Mouse (Mus musculus) hindbrain, embryonic 14.5 days (tissue): ENCODE measurements at regions not wholly inside any gene's neighbourhood (a gene's known extent, or its start where the extent isn't known, plus 50 kb on each side); places are given as distances from the start of the nearest gene placed in this dataset.
"Not testable (repeated sequence)": the region's sequence is repeated elsewhere in the genome, so short reads cannot be mapped to it uniquely, and the experiment has no call there.

Source experiments
- ATAC-seq: fragments of 200-750 bp; cut with Nextera tagmentation; 2 replicates; pipeline ENCODE4 v1.8.0; 2017; ENCODE audit warnings: moderate number of reproducible peaks, mild to moderate bottlenecking, moderate TSS enrichment, moderate library complexity; ENCODE audit not compliant: low FRiP score
- DNase-seq: peaks from one replicate; pipeline ENCODE4 v3.0.0-alpha.2; 2015; ENCODE audit warnings: low spot score
- H3K27ac ChIP-seq: fragments of 300-500 bp; sonication (generic); 2 replicates; pipeline ENCODE4 v1.5.1; 2014; ENCODE audit warnings: mild to moderate bottlenecking, moderate library complexity
- H3K27me3 ChIP-seq: fragments of 300-500 bp; sonication (generic); 2 replicates; pipeline ENCODE4 v1.6.1; 2014; ENCODE audit warnings: mild to moderate bottlenecking, low read length, mixed read lengths; ENCODE audit not compliant: control insufficient read depth, insufficient read depth
- H3K36me3 ChIP-seq: fragments of 300-500 bp; sonication (generic); replicated peaks from 2 replicates; pipeline ENCODE4 v1.6.1; 2014; ENCODE audit not compliant: control insufficient read depth, insufficient read depth
- H3K4me1 ChIP-seq: fragments of 300-500 bp; sonication (generic); replicated peaks from 2 replicates; pipeline ENCODE4 v1.6.1; 2014; ENCODE audit warnings: antibody characterized with exemption, low read length, mixed read lengths; ENCODE audit not compliant: control insufficient read depth, insufficient read depth
- H3K4me2 ChIP-seq: fragments of 300-500 bp; sonication (generic); replicated peaks from 2 replicates; pipeline ENCODE4 v1.6.1; 2014; ENCODE audit warnings: mild to moderate bottlenecking, moderate library complexity
- H3K4me3 ChIP-seq: fragments of 300-500 bp; sonication (generic); replicated peaks from 2 replicates; pipeline ENCODE4 v1.5.1; 2014; ENCODE audit warnings: mild to moderate bottlenecking, low read length
- H3K9ac ChIP-seq: fragments of 300-500 bp; sonication (generic); 2 replicates; pipeline ENCODE4 v1.6.1; 2014
- H3K9me3 ChIP-seq: fragments of 300-500 bp; sonication (generic); 2 replicates; pipeline ENCODE4 v1.6.1; 2016; ENCODE audit warnings: low read length; ENCODE audit not compliant: control insufficient read depth
- WGBS: fragments of 180-500 bp; shearing (Covaris S2); extraction: QIAGEN DNeasy Blood & Tissue Kit; methylation state at CpG from one replicate; pipeline ENCODE4 v1.1.7; 2014; 5-methylcytosine and 5-hydroxymethylcytosine counted together

GRCm38 (mm10) chr10:6562516-6562915, 195.8 kb upstream of the Oprm1 start:
- H3K27ac ChIP-seq = no peak overlapping the region
- no peaks in the 10 kb centered on the region for H3K9me3 ChIP-seq
- ATAC-seq (no peak), DNase-seq (no peak)
- H3K36me3 ChIP-seq = no peaks in the 10 kb centered on the region
- WGBS = 100% methylated on average over 1 of the region's 1 CpGs
- H3K4me1 ChIP-seq = no peaks in the 10 kb centered on the region
- H3K27me3 ChIP-seq = no peaks in the 10 kb centered on the region
- H3K4me2 ChIP-seq = no peak overlapping the region
- no peak overlapping the region for H3K9ac ChIP-seq
- H3K4me3 ChIP-seq = no peak overlapping the region

- no peak for ATAC-seq
- Histone ChIP-seq H3K27ac (no peak overlapping the region), H3K4me1 (no peaks in the 10 kb centered on the region), H3K9ac (no peak overlapping the region), H3K27me3 (no peaks in the 10 kb centered on the region), H3K4me3 (no peak overlapping the region), H3K36me3 (no peaks in the 10 kb centered on the region), H3K9me3 (no peaks in the 10 kb centered on the region), H3K4me2 (no peak overlapping the region)
- no peak for DNase-seq
Measured at GRCm38 (mm10) chr10:6578616-6579015, 179.7 kb upstream of the Oprm1 start.

DNA sequence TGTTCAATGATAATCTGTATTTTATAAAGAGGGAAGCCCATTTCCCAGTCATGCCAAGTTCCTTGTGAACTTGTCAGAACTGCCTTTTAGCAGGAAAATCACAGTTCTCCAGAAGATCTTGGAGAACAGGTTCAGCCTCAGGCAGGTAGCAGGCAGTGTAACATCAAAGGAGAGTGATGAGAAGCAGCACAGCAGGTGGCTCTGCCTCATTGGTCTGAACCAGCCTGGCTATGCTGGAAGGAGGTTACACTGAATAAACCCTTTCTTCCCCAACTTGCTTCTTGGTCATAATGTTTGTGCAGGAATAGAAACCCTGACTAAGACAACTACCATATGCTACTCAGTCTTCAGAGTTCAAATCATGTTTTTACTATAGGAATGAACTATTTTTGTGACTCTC, 172.5 kb upstream of the Oprm1 start:
- not testable (repeated sequence) for ATAC-seq, H3K9ac ChIP-seq, H3K36me3 ChIP-seq, DNase-seq, H3K4me2 ChIP-seq, H3K9me3 ChIP-seq, H3K27me3 ChIP-seq, H3K4me1 ChIP-seq, H3K4me3 ChIP-seq, H3K27ac ChIP-seq

DNA sequence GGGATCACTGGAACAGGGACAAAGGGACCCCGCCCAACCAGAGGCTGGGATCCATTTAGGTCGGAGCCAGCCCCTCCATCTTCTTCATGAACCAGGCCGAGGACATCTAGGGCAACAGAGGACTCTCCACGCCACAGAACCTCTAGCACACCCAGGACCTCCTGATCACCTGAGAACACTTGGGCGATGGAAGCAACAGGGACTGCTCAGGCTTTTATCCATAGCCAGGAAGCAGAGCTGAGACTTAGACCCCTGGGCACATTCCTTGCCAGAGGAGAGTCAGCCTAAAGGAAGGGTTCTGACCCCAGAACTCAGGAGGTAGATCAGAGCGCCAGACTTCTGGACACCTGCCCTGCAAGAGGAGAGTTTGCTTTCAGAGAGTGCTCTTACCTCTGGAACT, 168.1 kb upstream of the Oprm1 start:
- no peaks in the 10 kb centered on the region for H3K36me3 ChIP-seq
- no peak for ATAC-seq

DNA sequence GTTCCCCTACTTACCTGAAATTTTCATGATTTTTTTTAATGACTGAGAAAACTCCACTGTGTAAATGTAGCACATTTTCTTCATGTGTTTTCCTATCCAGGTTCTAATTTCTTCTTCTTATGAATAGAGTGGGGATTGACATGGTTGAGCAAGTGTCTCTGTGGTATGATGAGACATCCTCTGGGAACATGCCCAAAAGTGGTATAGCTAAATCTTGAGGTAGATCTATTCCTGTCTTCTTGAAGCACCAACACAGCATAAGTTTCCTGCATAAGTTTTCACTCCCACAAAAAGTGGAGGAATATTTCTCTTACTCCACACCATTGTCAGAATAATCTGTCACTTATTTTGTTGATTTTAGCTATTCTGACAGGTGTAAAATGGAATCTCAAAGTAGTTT, 161.1 kb upstream of the Oprm1 start:
- ATAC-seq (no peak), DNase-seq (no peak)
- Histone ChIP-seq H3K9me3 (no peaks in the 10 kb centered on the region), H3K4me1 (no peaks in the 10 kb centered on the region), H3K27ac (no peak overlapping the region), H3K27me3 (no peaks in the 10 kb centered on the region), H3K4me3 (no peak overlapping the region), H3K9ac (no peak overlapping the region), H3K4me2 (no peak overlapping the region), H3K36me3 (no peaks in the 10 kb centered on the region)

More for the DNA sequence above, 168.1 kb upstream of the Oprm1 start:
- Histone ChIP-seq H3K4me3 (no peak overlapping the region), H3K4me2 (no peak overlapping the region), H3K27ac (no peak overlapping the region), H3K27me3 (no peaks in the 10 kb centered on the region), H3K9me3 (no peaks in the 10 kb centered on the region), H3K9ac (no peak overlapping the region), H3K4me1 (no peaks in the 10 kb centered on the region)
- DNase-seq = no peak
- WGBS = 89% methylated on average over 6 of the region's 6 CpGs

GRCm38 (mm10) chr10:6598586-6598985, 159.7 kb upstream of the Oprm1 start:
- ATAC-seq, H3K4me2 ChIP-seq, H3K27ac ChIP-seq, H3K36me3 ChIP-seq, H3K4me1 ChIP-seq, H3K9me3 ChIP-seq, H3K9ac ChIP-seq, H3K27me3 ChIP-seq, H3K4me3 ChIP-seq, DNase-seq: not testable (repeated sequence)
- 88% methylated on average over 3 of the region's 3 CpGs for WGBS

DNA sequence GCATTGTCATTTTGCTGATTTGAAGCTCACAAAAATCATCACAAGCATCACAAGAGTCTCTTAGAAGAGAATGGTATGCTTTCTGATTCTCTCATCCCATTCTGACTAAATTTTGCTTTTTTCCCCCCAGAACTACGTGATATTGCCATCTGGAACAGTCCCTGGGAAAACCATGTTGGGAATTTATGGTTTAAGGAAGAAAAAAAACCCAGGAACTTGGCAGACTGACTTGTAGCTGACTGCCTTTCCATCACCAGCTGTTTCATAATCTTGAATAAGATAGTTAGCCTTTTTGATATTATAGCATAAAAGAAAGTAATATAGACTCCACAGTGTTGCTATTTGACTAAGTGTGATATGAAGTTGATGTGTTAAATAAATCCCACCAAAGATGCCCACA, 110.7 kb upstream of the Oprm1 start:
- H3K27ac ChIP-seq = no peak overlapping the region
- WGBS = 44% methylated on average over 1 of the region's 1 CpGs

DNA sequence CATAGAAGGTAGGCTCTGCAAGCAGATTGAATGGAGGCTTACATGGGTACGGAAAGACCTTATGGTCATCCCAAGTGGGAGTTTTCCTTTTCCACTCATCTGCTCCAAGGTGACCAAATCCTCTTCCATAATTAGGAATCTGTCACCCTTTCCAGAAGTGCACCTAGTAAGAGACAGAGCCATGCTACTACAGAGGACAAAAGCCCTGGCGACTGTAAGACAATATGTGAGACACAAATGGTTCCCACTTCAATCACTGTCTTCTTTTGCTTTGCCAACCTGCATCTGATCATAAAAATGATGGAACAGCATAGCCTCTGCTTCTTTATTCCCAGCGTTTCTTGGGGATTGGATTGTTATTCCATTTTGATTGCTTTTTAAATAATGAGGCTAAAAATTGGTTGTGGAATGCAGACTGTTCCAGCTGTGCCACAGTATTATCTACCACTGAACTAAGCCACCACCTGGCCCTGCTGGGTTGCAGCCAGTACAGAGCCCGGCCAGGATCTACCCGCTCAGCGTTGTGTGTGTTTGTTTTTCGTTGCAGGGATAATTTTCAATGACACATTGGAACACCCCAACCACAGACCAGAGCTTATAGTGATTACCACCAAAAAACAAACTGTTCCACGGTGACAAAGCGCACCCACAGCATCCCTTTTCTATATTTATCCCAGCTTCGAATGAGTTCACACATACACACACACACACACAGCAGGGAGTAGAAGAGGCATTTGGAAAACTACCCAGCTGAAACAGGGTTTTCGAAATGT, 72.8 kb upstream of the Oprm1 start:
- H3K27ac ChIP-seq = no peak overlapping the region
- no peak overlapping the region for H3K9ac ChIP-seq
- no peaks in the 10 kb centered on the region for H3K27me3 ChIP-seq
- H3K9me3 ChIP-seq = no peaks in the 10 kb centered on the region
- 0 out of 2 replicates have a peak, but pooled peaks cover 7% of the 10 kb centered on the region for H3K4me1 ChIP-seq
- H3K4me2 ChIP-seq = no peak overlapping the region
- DNase-seq = no peak
- H3K4me3 ChIP-seq = no peak overlapping the region
- ATAC-seq = peak; percentile 84
- no peaks in the 10 kb centered on the region for H3K36me3 ChIP-seq
- WGBS = 70% methylated on average over 11 of the region's 11 CpGs

More for the DNA sequence above, 110.7 kb upstream of the Oprm1 start:
- Histone ChIP-seq H3K27me3 (no peaks in the 10 kb centered on the region), H3K36me3 (no peaks in the 10 kb centered on the region), H3K9me3 (no peaks in the 10 kb centered on the region), H3K4me2 (no peak overlapping the region), H3K9ac (no peak overlapping the region), H3K4me3 (no peak overlapping the region), H3K4me1 (no peaks in the 10 kb centered on the region)
- no peak for ATAC-seq
- DNase-seq = no peak

DNA sequence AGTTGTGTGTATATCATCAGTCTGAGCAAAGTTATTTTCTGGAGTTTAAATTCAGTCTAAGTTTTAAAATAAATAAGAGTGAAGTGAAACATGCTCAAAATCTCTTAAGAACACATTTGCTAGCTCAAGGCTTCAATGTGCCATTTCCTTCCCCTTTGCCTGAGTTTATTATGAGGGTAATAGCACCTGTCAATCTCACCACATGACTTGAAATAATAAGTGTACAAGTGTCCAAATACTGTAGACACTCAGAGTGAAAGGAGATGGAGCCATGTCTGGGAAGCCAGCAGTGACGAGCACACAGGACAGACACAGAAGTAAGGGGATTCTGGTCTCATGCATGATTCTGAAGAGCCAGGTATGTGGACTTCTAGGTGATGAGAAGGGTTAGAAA, 72.2 kb upstream of the Oprm1 start:
- 0 out of 2 replicates have a peak, but pooled peaks have one; percentile 36 for ATAC-seq
- WGBS = 79% methylated on average over 1 of the region's 1 CpGs

More for the DNA sequence above, 72.2 kb upstream of the Oprm1 start:
- Histone ChIP-seq H3K9me3 (no peaks in the 10 kb centered on the region), H3K27ac (no peak overlapping the region), H3K4me2 (no peak overlapping the region), H3K9ac (no peak overlapping the region), H3K4me3 (no peak overlapping the region), H3K27me3 (no peaks in the 10 kb centered on the region), H3K36me3 (no peaks in the 10 kb centered on the region), H3K4me1 (0 out of 2 replicates have a peak, but pooled peaks cover 7% of the 10 kb centered on the region)
- DNase-seq = no peak
